Mouse (Mus musculus) telencephalon, adult 2 months (tissue): ENCODE measurements around the gene Gm8947.
"Not testable (repeated sequence)": the region's sequence is repeated elsewhere in the genome, so short reads cannot be mapped to it uniquely, and the experiment has no call there.

ENCODE experiments used
- DNase-seq: peaks from one replicate; pipeline ENCODE4 v3.0.0-alpha.2; 2011; ENCODE audit warnings: low read depth, low spot score

Gene Gm8947

DNA sequence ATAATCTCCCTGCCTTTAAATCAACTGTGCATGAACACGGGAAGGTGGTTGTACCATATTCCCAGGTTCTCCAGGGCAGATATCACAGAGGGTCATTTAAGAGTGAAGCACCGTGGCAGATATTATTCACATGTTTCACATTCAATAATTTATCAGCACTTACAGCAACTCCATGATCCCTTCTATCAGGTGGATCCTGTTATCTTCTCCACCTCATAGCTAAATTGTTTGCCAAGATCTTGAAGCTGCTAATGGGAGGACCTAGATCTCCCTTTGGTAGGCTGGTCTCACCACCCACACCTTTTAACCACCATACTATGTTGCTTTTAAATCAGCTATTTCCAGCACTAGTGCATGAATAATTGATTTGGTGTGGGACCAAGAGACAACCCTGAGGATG is 12.0 kb upstream of the Gm8947 start:
- DNase-seq: no peak

DNA sequence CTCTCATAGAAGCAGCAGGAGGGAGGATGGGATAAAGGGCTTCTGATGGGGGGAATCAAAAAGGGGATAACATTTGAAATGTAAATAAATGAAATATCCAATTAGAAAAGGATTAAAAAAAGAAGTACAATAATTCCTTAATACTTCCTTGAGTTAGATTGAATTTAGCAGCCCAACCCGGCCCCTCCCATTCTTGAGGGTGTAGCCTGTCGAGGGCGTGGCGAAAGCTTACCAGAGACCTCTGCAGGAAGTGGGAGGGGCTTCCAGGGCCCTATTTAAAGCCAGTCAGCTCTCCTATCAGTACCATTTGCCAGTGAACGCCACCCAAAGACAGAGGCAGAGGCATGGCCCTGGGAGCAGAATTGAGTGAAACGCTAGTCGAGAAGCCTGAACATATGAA is 9.9 kb upstream of the Gm8947 start, which contains the start of gene Gm47985:
Gm47985 (plus strand) TSS at position 272 of the 400 bp plus-strand sequence.
- DNase-seq: not testable (repeated sequence)

DNA sequence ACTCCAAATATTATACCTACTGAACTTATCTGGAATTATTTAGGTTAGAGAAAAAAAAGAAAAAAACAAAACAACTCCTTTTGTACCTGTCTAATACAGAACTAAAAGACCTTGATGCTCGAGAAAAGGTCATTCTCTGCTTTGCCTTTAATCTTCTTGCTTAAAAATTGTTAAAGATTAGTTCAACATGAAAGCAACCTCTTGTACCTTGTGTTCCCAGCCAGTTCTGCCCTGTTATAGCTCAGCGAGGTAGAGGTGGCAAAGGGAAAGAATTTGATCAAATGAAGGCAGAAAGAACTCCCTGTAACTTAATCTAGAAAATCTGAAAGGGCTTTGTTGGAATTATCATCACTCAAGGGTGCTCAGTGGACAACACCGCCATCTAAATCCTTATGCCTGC is 6.0 kb upstream of the Gm8947 start:
- DNase-seq: not testable (repeated sequence)

DNA sequence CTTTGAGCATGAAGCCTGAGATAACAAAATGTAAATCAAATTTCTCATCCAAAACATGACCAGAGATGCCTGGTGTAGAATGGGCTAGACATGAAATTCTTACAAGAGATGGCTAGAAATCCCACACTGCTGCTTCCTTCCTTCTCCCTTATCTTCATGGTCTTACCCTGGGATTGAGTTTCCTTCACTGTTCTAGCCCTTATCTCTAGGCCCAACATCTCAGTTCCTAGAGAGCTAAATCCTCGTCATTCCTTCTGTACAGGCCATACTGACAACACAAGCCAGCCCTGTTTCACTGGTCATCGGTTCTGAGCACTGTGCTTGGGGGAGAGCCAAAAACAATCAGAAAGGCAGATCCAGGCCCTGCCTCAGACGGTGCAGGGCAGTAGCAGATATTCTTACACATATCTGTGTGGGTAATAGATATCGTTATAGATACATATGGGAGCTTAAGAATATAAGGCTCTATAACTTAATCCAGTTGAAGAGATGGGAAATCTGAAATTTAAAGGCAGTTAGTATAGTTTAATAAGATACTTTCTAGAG is 5.2 kb upstream of the Gm8947 start:
- DNase-seq: not testable (repeated sequence)

DNA sequence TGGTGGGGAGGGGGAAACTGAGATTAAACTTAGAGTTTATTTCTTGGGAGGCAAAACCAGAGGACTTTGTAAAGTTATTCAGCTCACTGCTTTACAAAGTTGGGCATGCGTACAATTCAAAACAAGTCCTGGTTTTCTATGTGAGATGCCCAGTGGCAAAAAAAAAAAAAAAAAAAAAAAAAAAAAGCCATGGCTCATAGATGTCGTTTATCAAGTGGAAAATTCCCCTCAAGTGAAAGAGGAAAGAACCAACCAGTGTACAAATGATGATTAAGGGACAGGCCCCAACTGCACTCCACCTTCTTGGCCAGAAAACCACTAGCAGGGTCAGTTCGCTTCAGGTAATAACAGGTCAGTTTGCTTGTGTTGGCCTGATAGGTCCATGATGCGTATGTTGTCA is 3.7 kb upstream of the Gm8947 start:
- no peak for DNase-seq

DNA sequence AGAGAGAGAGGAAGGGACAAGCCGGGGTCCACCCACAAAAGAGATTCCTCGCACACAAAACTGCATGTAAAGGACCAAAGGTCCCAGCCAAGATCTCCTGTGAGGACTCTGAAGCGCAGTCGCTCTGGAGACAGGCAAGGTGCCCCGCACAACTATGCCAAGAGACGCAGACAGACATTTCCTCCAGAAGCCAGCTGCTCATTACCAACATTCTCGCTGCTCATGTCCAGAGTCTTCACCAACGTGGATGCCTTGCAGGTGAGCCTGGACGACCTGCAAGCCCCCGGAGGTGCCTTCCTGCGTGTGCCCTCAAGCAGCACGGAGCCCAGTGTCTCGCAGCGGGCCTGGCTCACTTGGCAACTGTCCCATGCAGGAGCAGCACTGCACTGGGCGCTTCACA is 563 bp downstream of the Gm8947 start:
- not testable (repeated sequence) for DNase-seq

DNA sequence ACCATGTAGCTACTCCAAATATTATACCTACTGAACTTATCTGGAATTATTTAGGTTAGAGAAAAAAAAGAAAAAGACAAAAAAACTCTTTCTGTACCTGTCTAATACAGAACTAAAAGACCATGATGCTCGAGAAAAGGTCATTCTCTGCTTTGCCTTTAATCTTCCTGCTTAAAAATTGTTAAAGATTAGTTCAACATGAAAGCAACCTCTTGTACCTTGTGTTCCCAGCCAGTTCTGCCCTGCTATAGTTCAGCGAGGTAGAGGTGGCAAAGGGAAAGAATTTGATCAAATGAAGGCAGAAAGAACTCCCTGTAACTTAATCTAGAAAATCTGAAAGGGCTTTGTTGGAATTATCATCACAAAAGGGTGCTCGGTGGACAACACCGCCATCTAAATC is 3.8 kb downstream of the Gm8947 start:
- DNase-seq: not testable (repeated sequence)

DNA sequence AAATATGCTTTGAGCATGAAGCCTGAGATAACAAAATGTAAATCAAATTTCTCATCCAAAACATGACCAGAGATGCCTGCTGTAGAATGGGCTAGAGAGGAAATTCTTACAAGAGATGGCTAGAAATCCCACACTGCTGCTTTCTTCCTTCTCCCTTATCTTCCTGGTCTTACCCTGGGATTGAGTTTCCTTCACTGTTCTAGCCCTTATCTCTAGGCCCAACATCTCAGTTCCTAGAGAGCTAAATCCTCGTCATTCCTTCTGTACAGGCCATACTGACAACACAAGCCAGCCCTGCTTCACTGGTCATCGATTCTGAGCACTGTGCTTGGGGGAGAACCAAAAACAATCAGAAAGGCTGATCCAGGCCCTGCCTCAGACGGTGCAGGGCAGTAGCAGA is 4.5 kb downstream of the Gm8947 start:
- DNase-seq: not testable (repeated sequence)

DNA sequence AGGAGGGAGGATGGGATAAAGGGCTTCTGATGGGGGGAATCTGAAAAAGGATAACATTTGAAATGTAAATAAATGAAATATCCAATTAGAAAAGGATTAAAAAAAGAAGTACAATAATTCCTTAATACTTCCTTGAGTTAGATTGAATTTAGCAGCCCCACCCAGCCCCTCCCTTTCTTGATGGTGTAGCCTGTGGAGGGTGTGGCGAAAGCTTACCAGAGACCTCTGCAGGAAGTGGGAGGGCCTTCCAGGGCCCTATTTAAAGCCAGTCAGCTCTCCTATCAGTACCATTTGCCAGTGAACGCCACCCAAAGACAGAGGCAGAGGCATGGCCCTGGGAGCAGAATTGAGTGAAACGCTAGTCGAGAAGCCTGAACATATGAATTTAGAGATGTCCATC is 5.9 kb downstream of the Gm8947 start, which contains the start of gene Gm47995:
Gm47995 (plus strand) TSS at position 329 of the 400 bp plus-strand sequence.
- not testable (repeated sequence) for DNase-seq

DNA sequence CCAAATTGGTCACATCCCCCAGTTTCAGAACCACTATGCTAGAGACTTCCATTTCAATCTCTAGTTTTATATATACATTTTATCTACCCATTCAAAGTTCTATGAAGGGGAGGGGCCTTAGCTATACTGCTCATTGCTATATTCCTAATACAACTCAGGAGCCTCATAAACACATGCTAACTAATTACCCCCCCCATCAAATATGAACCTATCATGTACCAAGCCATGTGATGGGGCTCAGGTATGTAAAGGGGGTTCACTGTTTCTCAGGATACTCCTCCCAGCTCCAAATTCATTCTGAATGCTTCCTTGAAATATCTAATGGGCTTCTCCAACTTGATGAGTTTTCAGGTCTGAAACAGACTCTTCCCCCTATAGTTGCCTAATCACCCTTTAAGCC is 8.4 kb downstream of the Gm8947 start:
- not testable (repeated sequence) for DNase-seq

DNA sequence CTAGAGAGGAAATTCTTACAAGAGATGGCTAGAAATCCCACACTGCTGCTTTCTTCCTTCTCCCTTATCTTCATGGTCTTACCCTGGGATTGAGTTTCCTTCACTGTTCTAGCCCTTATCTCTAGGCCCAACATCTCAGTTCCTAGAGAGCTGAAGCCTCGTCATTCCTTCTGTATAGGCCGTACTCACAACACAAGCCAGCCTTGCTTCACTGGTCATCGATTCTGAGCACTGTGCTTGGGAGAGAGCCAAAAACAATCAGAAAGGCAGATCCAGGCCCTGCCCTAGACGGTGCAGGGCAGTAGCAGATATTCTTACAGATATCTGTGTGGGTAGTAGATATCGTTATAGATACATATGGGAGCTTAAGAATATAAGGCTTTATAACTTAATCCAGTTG is 10.6 kb downstream of the Gm8947 start:
- DNase-seq: not testable (repeated sequence)

DNA sequence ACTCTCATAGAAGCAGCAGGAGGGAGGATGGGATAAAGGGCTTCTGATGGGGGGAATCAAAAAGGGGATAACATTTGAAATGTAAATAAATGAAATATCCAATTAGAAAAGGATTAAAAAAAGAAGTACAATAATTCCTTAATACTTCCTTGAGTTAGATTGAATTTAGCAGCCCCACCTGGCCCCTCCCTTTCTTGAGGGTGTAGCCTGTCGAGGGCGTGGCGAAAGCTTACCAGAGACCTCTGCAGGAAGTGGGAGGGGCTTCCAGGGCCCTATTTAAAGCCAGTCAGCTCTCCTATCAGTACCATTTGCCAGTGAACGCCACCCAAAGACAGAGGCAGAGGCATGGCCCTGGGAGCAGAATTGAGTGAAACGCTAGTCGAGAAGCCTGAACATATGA is 11.6 kb downstream of the Gm8947 start, which contains the start of gene 3110040M04Rik:
3110040M04Rik (plus strand) TSS at position 304 of the 400 bp plus-strand sequence.
- DNase-seq: not testable (repeated sequence)

DNA sequence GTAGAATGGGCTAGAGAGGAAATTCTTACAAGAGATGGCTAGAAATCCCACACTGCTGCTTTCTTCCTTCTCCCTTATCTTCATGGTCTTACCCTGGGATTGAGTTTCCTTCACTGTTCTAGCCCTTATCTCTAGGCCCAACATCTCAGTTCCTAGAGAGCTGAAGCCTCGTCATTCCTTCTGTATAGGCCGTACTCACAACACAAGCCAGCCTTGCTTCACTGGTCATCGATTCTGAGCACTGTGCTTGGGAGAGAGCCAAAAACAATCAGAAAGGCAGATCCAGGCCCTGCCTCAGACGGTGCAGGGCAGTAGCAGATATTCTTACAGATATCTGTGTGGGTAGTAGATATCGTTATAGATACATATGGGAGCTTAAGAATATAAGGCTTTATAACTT is 16.3 kb downstream of the Gm8947 start:
- DNase-seq: not testable (repeated sequence)

DNA sequence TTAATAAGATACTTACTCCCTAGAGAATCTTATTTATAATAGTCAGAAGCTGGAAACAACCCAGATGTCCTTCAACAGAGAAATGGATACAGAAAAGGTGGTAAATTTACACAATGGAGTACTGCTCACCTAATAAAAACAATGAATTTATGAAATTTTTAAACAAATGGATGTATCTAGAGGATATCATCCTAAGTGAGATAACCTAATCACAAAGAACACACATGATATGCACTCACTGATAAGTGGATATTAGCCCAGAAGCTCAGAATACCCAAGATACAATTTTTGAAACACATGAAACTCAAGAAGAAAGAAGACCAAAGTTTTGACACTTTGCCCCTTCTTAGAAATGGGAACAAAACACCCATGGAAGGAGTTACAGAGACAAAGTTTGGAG is 16.8 kb downstream of the Gm8947 start:
- DNase-seq: not testable (repeated sequence)

DNA sequence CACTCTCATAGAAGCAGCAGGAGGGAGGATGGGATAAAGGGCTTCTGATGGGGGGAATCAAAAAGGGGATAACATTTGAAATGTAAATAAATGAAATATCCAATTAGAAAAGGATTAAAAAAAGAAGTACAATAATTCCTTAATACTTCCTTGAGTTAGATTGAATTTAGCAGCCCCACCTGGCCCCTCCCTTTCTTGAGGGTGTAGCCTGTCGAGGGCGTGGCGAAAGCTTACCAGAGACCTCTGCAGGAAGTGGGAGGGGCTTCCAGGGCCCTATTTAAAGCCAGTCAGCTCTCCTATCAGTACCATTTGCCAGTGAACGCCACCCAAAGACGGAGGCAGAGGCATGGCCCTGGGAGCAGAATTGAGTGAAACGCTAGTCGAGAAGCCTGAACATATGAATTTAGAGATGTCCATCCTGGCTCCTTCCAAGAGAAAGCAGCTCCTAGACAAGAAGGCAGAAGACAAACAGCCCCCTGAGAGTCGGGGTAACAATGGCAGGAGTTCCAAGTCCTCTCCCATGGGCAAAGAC is 17.7 kb downstream of the Gm8947 start, which contains the start of gene Gm47996:
Gm47996 (plus strand) TSS at position 308 of the 532 bp plus-strand sequence.
- not testable (repeated sequence) for DNase-seq

DNA sequence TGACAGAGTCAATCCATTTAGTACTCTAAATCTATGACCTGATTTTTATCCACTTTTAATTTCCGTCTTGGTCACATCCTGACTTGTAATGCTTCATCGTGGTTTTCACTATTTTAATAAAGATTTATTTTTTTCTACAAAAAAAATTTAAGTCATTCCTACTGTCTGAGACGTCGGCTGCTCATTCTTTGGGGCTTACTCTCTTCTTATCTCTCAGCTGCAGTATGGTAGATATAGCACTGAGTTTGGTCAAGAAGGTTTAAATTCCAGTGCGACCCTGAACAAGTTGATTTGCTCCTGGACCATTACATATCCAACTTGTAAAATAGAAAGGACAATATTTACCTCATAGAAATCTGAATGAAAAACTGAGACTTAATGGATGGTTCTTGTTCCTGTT is 19.5 kb downstream of the Gm8947 start:
- DNase-seq: not testable (repeated sequence)

DNA sequence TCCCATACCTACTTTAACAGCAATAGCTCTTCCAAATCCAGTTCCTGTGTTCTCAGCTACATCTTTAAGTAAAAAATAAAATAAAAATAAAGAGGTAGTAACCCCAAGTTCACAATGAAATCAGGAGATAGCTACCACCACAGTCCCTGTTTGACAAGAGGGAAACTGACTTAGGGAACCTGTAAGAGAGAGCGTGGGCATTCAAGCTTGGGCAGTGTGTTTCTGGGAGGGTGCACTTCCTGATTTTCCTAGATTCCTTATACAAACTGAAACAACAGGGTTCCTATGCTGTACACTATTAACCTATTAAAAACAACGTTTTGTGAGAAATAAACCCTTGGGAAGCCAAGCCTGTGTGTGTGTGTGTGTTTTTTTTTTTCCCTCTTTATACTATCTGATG is 22.7 kb downstream of the Gm8947 start:
- DNase-seq: no peak

DNA sequence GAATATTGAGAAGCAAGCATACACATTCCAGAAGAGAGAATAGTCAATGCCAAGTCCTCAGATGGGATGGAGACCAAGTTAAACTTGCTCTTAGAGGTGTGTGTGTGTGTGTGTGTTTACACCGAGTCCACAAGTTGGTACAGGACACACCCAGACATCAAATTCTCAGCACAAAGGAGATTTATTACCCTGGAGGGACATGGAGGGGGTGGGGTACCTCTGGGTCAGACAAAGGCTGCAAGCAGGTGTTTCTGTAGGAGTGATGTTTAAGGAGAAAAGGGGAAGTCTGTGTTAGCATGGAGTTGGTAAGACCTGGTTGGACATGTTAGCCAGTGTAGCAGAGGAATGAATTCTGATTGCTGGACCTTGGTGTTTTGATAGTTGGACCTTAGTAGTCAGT is 23.8 kb downstream of the Gm8947 start:
- no peak for DNase-seq

DNA sequence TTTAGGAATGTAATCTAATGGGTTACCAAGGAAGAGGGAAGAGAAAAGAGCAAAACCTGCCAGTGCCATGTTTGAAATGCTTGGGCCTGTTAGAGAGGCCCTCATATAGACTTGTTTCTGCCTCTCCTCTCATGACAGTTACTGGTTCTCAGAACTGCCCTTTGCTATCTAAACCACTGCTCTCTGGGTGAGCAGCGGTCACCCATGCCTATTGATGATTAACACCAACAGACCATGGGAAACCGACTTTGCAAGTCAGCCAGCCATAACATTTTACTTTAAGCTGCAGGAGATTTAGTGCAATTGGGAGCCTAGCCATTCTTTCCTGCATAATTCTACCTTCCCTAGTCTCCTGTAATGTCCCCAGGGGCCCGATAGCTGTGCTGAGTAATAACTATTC is 24.2 kb downstream of the Gm8947 start:
- no peak for DNase-seq

DNA sequence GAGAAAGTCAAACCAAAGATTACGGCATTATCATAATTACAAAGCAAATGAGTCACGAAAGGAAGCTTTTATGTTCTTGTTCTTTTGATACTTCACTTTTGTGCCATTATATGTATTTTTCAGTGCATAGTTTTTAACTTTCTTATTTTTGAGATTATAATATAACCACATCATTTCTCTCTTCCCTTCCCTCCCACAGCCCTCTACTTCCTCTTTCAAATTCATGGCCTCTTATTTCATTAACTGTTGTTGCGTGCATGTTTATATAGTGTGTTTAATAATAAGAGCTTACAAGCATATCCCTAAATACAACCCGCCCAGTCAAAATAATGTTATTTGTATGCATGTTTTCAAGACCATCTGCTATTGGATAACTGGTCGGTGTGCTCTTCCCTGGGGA is 26.9 kb downstream of the Gm8947 start:
- DNase-seq: no peak

DNA sequence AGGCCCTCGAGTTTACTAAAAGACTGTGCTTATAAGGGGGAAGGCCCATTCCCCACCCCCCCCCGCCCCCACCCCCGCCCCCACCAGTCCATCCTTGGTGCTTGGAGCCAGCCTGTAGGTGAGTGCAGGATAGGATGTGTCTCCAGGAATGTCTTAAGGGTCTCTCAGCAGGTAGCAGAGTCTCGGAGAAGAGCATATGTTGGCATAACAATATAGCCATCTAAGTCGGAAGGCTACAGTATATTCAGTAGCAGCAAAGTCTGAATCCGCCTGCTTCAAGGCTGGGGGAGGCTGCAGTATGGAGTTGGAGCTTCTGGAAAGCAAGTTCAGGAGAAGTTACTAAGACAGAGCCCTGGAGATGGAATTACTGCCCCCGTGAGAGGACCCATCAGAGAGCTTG is 27.9 kb downstream of the Gm8947 start:
- no peak for DNase-seq

DNA sequence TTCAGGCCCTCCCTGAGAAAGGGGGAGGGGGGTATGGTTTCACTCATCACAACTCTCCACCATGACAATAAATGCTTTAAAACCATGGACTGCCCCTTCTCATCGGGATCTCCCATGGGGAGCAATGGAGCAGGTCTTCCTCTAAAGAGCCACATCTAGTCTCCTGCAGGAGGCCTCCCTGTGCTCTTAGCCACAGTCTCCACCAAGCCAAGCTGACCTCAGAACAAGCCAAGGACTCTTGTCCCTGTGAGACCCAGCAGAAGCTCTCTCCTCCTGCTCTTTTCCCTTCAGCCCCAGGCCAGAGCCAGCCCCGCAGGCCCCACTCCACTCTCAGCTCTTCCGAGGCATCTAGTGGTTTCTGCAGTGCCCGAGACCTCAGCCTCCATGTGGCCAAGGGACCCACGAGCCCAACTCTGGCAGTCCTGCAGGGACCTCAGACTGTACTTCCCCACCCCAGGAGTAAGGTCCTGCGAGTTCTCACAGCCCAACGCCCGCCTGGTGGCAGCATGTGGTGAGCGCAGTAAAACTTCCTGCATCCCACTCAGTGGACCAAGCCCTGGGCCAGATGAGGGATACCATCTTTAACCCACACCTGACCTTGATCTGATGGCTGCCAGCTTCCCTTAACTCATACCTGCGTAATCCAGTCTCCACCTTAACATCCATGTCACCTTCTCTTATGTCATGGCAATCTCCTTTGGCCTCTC is 30.5 kb downstream of the Gm8947 start:
- no peak for DNase-seq

DNA sequence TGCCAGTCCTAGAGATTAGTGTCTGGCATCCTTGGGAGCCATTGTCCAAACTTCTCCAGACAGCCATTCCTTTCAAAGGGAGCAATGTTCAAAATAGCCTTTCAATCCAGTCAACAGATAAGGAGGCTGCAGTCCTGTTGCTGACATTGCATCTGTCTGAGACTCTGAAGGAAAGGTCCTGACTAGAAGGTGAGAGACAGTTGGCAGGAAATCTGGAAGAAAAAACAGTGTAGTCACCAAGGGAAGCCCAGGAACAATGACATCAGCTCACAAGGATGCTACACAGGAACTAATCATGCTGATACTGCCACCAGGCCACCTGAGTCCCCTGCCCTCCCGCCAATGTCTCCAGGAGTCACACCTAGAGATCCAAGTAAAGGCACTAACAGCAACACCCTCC is 31.2 kb downstream of the Gm8947 start:
- DNase-seq: no peak
